Mouse (Mus musculus): ENCODE measurements around the gene Saal1. TPM values are rescaled to one million over a fixed set of nuclear protein-coding genes. Genes with fewer than 3 reads are reported as not detected.
"Not testable (repeated sequence)": the region's sequence is repeated elsewhere in the genome, so short reads cannot be mapped to it uniquely, and the experiment has no call there.

Gene Saal1
- total RNA-seq, 2 experiments from 2014 or later, result 19.2 to 23.1 TPM

GRCm38 (mm10) chr7:46712250-46712649, 1.8 kb upstream of the Saal1 start:
- no peak for ATAC-seq (replicated peaks; ENCODE audit: low FRiP score, low TSS enrichment, poor library complexity, severe bottlenecking)

GRCm38 (mm10) chr7:46700521-46701025, 9.9 kb downstream of the Saal1 start:
- ATAC-seq (replicated peaks; ENCODE audit: low FRiP score, low TSS enrichment, poor library complexity, severe bottlenecking), result no peak

GRCm38 (mm10) chr7:46696754-46697153, 13.7 kb downstream of the Saal1 start:
- ATAC-seq (replicated peaks; ENCODE audit: low FRiP score, low TSS enrichment, poor library complexity, severe bottlenecking), result peak; percentile 75

- ATAC-seq (replicated peaks; ENCODE audit: low FRiP score, low TSS enrichment, poor library complexity, severe bottlenecking), result no peak
These were observed 23.7 kb downstream of the Saal1 start for GRCm38 (mm10) chr7:46686827-46687226.

- ATAC-seq (replicated peaks; ENCODE audit: low FRiP score, low TSS enrichment, poor library complexity, severe bottlenecking), result no peak
These were observed 29.7 kb downstream of the Saal1 start for GRCm38 (mm10) chr7:46680732-46681131.

- ATAC-seq (replicated peaks; ENCODE audit: low FRiP score, low TSS enrichment, poor library complexity, severe bottlenecking), result not testable (repeated sequence)
These were observed 31.4 kb downstream of the Saal1 start for GRCm38 (mm10) chr7:46679044-46679443.

GRCm38 (mm10) chr7:46678417-46678816, 32.1 kb downstream of the Saal1 start:
- ATAC-seq (replicated peaks; ENCODE audit: low FRiP score, low TSS enrichment, poor library complexity, severe bottlenecking), result no peak

- ATAC-seq (replicated peaks; ENCODE audit: low FRiP score, low TSS enrichment, poor library complexity, severe bottlenecking), result no peak
These were observed 33.6 kb downstream of the Saal1 start for GRCm38 (mm10) chr7:46676808-46677360.

GRCm38 (mm10) chr7:46675886-46676285, 34.6 kb downstream of the Saal1 start:
- ATAC-seq (replicated peaks; ENCODE audit: low FRiP score, low TSS enrichment, poor library complexity, severe bottlenecking), result 0 out of 2 replicates have a peak, but pooled peaks have one; percentile 34

- no peak for ATAC-seq (replicated peaks; ENCODE audit: low FRiP score, low TSS enrichment, poor library complexity, severe bottlenecking)
These were observed 35.4 kb downstream of the Saal1 start for GRCm38 (mm10) chr7:46675061-46675460.

- ATAC-seq (replicated peaks; ENCODE audit: low FRiP score, low TSS enrichment, poor library complexity, severe bottlenecking), result no peak
These were observed 38.3 kb downstream of the Saal1 start, which contains the start of gene Tph1 for GRCm38 (mm10) chr7:46672160-46672672. Gene Tph1, minus strand, starts transcription at chr7:46672537.

- no peak for ATAC-seq (replicated peaks; ENCODE audit: low FRiP score, low TSS enrichment, poor library complexity, severe bottlenecking)
These were observed 43.2 kb downstream of the Saal1 start for GRCm38 (mm10) chr7:46667256-46667655.

- peak; percentile 61; the same call in 1 of the 2 replicates for ATAC-seq (replicated peaks; ENCODE audit: low FRiP score, low TSS enrichment, poor library complexity, severe bottlenecking)
These were observed 45.2 kb downstream of the Saal1 start for GRCm38 (mm10) chr7:46665236-46665635.

- no peak for ATAC-seq (replicated peaks; ENCODE audit: low FRiP score, low TSS enrichment, poor library complexity, severe bottlenecking)
These were observed 48.8 kb downstream of the Saal1 start for GRCm38 (mm10) chr7:46661591-46662090.

GRCm38 (mm10) chr7:46652279-46652678, 58.2 kb downstream of the Saal1 start:
- no peak for ATAC-seq (replicated peaks; ENCODE audit: low FRiP score, low TSS enrichment, poor library complexity, severe bottlenecking)

- not testable (repeated sequence) for ATAC-seq (replicated peaks; ENCODE audit: low FRiP score, low TSS enrichment, poor library complexity, severe bottlenecking)
These were observed 60.2 kb downstream of the Saal1 start for GRCm38 (mm10) chr7:46650231-46650630.

GRCm38 (mm10) chr7:46648431-46649140, 61.9 kb downstream of the Saal1 start:
- ATAC-seq (replicated peaks; ENCODE audit: low FRiP score, low TSS enrichment, poor library complexity, severe bottlenecking), result no peak

GRCm38 (mm10) chr7:46643172-46643571, 67.3 kb downstream of the Saal1 start:
- ATAC-seq (replicated peaks; ENCODE audit: low FRiP score, low TSS enrichment, poor library complexity, severe bottlenecking), result 0 out of 2 replicates have a peak, but pooled peaks have one; percentile 31

- ATAC-seq (replicated peaks; ENCODE audit: low FRiP score, low TSS enrichment, poor library complexity, severe bottlenecking), result peak; percentile 30
These were observed 70.4 kb downstream of the Saal1 start for GRCm38 (mm10) chr7:46640062-46640461.

GRCm38 (mm10) chr7:46639692-46640031, 70.8 kb downstream of the Saal1 start, which contains the start of gene Sergef:
Gene Sergef, minus strand, starts transcription at chr7:46639807.
- ATAC-seq (replicated peaks; ENCODE audit: low FRiP score, low TSS enrichment, poor library complexity, severe bottlenecking), result peak; percentile 98

Measured in megakaryocyte-erythroid progenitor cell, adult 5-6 weeks (primary cell).